Mouse (Mus musculus) CH12.LX (cell line): ENCODE results near the gene Hes2.

Experiments used
- CTCF ChIP-seq, 2 experiments: IDR thresholded peaks in 1 of 2; conservative IDR thresholded peaks in 1 of 2; 2 replicates each; pipeline ENCODE4 v1.5.1; 2011 to 2012; ENCODE audit warnings: low read depth in 2 of 2, low read length in 2 of 2, improper control_type of control experiment in 1 of 2, inconsistent platforms in 1 of 2, mild to moderate bottlenecking in 1 of 2, moderate library complexity in 1 of 2
- EP300 ChIP-seq: IDR thresholded peaks from 2 replicates; pipeline ENCODE4 v1.6.1; 2011; ENCODE audit warnings: low read length, improper control_type of control experiment

- no peak for TF ChIP-seq CTCF (conservative IDR thresholded peaks at IDR 0.05 in 1 of 2, IDR thresholded peaks at IDR 0.05 in 1 of 2; ENCODE audit: low read depth in 2 of 2, low read length in 2 of 2)
- TF ChIP-seq EP300: no peak
Observed at GRCm38 (mm10) chr4:152126026-152126920, 32.4 kb upstream of the Hes2 start.
